Mouse (Mus musculus) left cerebral cortex, adult 11 months (tissue): ENCODE data around the gene Trim45.
A peak's percentile ranks its signal among the peaks of the same experiment; 100 is the strongest.

Experiments used
- DNase-seq: peaks from one replicate; pipeline ENCODE4 v3.0.0; 2022; ENCODE audit warnings: low spot score

Trim45 gene

DNA sequence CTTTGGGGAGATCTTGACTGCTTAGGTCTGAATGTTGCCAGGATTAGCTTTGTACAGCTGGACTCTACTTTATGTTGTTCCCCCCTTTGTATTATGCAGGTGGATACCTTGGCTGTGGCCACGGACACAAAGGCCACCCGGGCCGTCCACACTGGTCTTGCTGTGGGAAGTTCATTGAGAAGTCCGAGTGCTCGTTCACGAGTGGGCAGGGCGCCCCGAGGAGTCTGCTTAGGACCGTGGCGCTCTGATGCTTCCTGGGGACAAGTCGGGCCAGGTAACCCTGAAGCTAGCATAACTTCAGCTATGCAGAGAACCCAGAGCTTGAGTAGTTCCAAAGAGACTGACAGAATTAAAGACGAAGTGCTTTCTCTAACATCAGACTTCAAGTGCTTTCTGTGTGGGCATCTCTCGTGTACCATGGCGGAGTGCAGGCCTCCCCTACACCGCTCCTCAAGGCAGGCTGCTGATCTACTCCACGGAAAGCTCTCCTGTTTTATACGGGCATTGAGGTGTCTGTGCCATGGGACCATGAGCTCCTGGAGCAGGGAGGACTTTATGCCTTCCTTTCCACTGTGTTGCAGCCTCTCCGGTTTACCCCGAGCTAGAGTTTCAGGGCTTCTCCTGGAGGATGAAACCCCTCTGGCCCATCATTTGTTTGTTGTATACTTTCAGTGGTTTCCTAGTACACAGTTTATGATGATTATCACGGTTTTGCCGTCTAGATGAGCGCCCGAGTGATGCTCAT, 9.5 kb downstream of the Trim45 start:
- no peak for DNase-seq

DNA sequence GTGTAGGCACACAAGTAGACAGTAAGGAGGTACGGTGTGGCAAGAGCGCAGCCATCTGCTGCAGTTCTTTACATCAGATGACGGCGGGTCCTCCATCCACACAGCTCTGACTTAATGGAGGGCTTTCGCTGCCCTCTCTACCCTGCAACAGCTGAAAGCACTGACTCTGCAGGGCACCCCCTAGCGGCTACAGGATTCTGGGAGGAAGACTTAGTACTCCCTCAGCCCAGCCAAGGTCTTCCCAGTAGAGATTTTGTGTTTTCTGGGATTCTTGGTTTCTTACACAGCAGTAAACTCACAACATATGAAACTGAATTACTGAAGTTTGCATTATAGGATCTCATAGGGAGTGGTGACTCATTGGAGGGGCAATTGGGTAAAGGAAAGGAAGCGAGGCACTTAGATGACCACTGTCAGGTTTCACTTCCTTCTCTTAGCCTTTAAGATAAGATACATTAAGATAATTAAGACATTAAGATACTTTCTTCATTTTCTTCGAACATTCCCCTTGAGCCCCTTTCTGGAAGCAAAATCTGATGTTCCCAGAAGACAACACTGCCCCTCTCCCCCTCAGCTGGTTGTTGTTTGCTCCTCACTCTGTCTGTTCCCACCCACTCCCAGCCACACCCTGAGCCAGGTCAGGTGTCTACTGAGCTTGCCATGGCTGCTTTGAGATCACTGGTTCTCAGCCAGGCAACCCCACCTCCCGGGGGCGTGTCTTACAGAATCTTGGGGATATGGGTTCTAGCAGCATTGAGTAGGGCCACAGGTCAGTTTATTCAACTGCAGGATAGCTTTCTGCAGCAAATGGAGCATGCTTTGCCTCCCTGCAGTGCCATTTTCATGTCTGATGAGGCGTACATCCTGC, 10.3 kb downstream of the Trim45 start:
- DNase-seq: no peak

DNA sequence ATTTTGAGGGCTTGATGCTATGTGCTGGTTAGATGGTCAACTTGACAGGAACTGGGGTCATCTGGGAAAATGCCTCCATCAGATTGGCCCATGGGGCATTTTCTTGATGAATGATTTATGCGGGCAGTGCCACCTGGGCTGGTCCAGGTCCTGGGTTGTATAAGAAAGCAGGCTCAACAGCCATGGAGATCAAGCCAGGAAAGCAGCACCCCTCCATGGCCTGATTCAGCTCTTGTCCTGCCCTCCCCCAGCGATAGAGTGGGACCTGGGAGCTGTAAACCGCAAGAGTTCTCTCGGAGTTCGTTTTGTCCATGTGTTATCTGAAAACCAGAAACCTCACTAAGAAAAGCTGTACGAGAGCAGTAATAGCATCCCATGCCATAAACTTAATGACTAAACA, 13.5 kb downstream of the Trim45 start:
- DNase-seq: no peak

DNA sequence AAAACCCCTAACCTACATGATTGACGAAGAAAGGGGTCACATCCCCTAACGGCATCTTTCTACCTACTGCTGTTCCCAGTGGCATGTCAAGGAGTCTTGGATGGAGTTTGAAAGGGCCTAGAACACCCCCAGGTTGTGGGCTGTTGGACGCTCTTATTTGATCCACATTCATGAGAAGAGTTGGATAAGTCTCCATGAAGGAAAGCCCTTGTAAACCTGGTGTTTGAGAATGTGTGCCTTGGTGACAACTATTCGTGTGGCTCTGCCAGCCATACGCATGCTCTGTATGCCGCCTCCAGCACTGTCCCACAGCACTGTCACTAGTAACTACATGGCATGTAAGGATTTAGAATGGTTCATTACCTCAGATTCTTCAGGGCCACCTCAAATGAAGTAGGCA, 14.2 kb downstream of the Trim45 start:
- no peak for DNase-seq

DNA sequence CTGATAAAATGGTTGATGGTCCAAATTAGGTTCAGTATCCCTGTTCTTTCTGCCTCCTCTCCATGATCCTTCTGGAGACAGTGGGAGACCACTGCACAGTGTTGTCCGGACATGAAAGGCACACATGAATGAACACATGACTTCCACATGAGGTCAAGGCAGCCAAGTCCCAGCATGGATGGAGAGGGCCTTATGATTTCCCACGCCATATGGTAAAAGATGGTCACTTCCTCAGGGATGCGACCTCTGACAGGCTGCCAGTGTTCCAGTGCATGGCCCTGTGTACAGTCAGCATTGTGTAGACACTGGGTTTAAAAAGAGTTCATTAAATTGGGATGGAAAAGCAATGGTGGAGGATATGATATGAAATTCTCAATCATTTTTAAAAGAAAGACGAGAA, 16.2 kb downstream of the Trim45 start:
- no peak for DNase-seq

DNA sequence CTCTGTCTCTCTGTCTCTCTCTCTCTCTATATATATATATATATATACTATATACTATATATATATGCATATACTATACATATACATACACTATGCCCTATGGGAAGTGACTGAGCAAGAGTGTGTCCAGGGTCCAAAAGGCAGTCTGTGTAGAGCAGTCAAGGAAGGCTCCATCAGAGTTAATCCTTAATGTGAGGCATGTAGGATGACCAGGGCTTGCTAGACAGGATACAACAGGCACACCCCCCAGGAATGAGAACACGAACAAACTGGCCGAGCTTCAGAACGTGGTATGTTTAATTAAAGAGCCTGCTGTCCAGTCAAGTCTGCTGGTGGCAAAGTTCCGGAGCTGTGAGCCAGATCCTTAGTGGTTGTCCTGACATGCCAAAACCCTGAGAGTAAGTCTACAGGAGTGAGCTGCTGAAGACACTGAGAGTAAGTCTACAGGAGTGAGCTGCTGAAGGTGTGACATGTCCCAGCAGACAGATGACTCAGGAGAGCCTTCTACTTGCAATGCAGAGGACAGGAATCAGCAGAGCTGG, 18.6 kb downstream of the Trim45 start:
- no peak for DNase-seq

DNA sequence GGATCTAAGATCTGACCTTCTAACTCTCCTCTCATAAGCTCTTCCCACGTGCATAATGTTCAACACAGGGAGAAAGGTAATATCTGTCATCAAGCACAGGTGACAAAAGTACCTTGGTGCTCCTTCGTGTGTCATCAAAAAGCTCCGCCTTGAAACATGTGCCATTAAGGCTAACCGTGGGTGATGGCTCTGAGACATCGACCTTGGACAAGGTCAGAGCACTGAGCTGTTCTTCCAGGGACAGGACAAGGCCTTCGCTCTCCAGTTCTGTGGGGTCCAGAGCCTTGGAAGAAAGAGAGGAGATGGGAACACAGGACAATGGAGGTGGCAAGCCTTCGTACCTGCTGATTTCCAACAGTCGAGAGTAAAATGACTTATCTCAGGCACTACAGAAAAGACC, 25.3 kb downstream of the Trim45 start:
- DNase-seq: no peak

DNA sequence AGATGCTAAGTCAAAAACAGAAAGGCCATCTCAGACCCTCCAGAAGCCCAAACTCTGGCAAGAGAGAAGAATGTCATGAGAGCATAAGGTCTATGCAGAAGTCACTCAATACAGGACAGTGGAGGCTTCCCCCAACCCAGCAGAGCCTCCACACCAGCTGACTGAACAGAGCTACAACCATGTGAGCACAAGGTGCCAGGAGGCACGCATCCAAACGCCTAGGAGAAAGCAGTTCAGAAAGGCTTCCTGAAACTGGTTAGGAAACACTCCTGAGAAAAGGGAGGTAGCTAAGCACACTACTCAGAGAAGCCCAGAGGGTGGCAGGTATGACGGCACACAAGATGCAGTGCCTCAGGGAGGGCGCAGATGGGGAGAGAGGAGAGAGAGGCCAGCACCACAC, 29.5 kb downstream of the Trim45 start:
- DNase-seq: no peak

DNA sequence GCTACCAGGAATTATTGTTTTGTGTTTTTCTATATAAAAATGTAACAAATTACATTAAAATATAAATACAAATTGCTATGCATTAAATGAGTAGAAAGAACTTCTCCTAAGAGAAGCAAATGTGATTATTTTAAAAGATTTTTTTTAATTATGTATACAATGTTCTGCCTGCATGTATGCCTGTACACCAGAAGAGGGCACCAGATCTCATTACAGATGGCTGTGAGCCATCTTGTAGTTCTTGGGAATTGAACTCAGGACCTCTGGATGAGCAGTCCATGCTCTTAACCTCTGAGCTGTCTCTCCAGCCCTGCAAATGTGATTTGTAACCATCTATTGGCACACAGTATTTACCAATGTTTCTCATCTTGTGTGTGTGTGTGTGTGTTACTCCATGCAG, 32.6 kb downstream of the Trim45 start:
- DNase-seq: no peak

DNA sequence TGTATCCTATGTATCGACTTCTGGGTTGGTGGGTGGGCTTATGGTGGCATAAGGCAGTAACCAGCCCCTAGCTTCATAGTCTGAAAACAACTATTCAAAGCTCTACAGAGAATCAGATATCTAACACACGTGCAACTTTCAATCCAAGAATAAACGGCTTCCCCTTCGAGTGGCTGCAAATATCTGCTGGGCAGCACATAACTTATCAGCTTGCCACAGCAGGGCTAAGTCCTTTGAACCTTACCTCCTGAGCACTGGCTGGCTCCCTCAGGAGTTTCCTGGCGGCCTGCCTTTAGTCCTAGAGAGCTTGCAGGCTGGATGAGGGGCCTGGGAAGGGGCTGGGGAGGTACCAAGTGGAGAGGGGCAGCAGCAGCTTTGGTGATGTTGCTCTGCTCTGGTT, 39.0 kb downstream of the Trim45 start:
- DNase-seq: no peak

DNA sequence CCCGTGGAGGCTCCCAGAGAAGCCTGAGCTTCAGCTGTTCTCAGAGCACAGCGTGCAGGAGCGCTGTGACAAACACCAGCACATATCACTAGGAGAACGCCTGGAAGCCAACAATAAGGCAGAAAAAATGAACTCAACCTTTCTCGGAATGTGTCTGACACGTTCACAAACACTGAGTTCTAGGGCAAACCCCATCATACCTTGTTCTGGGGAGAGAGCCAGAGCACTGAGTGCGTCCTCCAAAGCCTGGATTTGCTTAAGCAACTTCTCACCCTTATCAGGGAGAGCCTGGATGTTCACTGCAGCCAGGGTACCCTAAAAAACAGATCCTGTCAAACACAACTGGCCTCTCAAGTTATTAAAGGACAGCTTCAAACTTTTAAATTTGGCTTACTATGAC, 39.5 kb downstream of the Trim45 start:
- no peak for DNase-seq

DNA sequence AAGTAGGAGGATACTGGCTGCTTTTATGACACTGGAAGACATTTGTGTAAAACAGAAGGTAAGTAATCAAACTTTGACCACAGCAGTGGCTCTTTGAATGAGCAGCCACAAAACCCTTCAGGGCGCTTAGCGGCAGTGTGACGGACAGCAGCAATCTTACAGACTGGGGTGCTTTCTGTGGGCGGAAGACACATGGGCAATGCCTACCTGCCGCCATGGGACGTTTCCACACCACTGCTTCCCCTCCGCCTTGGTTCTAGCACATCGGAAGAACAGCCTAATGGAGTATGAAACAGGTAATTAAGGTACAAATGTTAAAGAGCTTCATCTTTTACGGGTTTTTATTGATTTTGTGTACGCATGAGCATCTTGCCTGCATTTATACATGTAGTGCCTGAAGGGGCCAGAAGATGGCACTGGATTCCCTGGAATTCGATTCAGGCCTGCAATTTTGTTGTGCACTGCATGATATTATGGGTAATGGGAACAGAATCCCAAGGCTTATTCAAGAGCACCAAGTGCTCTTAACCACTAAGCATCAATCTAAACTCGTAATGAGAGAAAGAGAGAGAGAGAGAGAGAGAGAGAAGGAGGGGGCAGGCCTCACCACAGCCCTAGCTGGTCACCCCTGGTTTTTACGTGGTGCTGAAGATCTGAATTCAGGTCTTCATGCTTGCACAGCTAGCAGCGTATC, 42.0 kb downstream of the Trim45 start:
- peak; percentile 39 for DNase-seq

DNA sequence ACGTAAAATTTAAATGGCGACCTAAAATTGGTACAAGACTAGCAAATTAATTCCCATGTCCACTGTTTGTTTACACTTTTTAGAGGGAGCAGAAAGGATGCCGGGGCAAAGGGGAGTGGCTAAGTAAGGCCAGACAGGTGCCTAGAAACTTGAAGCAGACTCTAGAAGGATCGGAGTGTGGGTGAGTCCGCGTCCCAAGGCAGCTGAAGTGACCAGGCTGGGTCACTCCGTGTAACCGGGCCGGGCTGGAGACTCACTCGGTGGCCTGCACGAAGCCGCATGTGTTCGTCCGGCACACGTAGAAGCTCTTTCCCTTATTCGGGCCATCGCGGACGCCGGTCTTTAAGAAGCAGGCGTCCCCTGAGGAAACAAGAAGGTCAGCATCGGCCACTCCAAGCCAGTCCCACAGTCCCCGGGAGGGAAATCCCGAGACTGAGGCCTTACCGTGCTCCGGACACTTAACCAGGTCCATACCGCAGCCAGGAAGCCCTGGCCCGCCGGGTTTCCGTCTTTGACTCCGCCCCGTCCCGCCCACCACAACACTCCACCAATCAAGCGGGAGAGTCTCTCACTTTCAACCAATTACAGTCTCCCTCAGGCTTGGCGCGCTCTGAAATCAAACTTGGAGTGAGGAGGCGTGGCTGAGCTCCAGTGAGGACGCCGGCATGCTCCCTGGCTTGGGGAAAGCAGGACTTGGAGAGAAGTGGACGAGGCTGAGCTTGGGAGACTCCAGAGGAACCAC, 47.3 kb downstream of the Trim45 start, which contains the start of gene Ttf2:
Ttf2 (minus strand) TSS at position 488 of the 742 bp plus-strand sequence.
- peak; percentile 74 for DNase-seq

DNA sequence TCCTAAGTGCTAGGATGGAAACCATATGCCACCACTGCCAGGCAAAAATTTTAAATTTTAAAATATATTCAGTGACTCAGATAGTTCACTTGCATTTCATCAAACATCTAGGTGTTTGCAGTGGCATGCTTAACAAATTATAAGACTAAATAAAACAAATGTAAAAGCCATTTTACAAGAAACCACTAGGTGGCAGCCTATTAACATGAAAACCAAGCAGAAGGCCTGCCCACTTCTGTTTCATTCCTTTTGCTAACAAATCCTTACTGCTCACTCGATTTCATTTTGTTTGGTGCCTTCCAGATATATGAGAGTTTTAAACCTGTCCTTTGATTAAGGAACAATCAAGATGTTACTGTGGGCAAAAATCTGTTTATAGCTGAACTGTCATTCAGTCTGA, 51.9 kb downstream of the Trim45 start:
- DNase-seq: no peak

DNA sequence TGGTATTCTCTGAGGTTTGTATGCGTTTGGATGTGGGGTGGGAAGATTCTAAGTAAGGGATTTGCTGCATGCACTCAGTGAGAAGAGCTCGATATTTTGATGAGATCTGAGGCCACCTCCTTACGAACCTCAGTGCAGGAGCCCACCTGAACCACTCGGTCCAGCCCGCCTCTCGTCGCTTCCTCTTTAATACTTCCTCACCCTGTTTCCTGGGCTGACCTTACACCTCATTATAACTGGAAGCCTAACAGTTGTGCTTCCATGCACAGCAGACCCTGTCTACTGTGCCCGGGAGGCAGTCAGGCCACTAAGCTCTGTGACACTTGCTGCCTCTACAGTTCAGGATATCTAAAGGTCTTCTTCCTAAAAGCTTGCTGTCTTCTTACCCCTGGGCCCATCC, 57.3 kb downstream of the Trim45 start:
- DNase-seq: no peak
